8 mouse cellular contexts compared by ENCODE assay signal in genomic region chr11:20830686-20831505, GRCm38 (mm10). TPM values are rescaled to one million over a fixed set of nuclear protein-coding genes. Genes with fewer than 3 reads are reported as not detected.
A peak's percentile ranks its signal among the peaks of the same experiment; 100 is the strongest.
DNase-seq lines count a peak whose midpoint lies in the region; ATAC-seq lines count a peak whose summit lies in the region.

Gene Lgalsl, minus strand, starts transcription at chr11:20831056.

- peak within 1 kb of the TSS; percentile 94 for H3K27ac ChIP-seq in lung, embryonic 15.5 days

- peak; percentile 39 to 78 for ATAC-seq in hematopoietic stem cell, adult 5-6 weeks (replicated peaks in 1 of 2; ENCODE audit: insufficient read depth in 1 of 2, low FRiP score in 2 of 2, low TSS enrichment in 1 of 2, low read depth in 1 of 2, poor library complexity in 2 of 2, severe bottlenecking in 2 of 2)
- peak; percentile 85 for ATAC-seq in lung, embryonic 15.5 days (ENCODE audit: borderline replicate concordance, extremely low read depth, low FRiP score, low TSS enrichment)

- peak within 1 kb of the TSS; percentile 77 for H3K4me2 ChIP-seq in lung, embryonic 15.5 days

- H3K9ac ChIP-seq in lung, embryonic 15.5 days: peak within 1 kb of the TSS; percentile 94

- peaks cover 21% of the 10 kb centered on the region for H3K4me1 ChIP-seq in lung, embryonic 15.5 days

- H3K36me3 ChIP-seq in lung, embryonic 15.5 days: peaks cover 24% of the 10 kb centered on the region

- H3K9me3 ChIP-seq in lung, embryonic 15.5 days: no peaks in the 10 kb centered on the region

- H3K4me3 ChIP-seq in lung, embryonic 15.5 days: peak within 1 kb of the TSS; percentile 91

- WGBS in lung, embryonic 15.5 days: under 1% methylated on average over 100 of the region's 102 CpGs

- H3K27me3 ChIP-seq in lung, embryonic 15.5 days: no peaks in the 10 kb centered on the region

- DNase-seq in MN1 (ENCODE audit: low spot score): peak; percentile 73
- peak; percentile 87 for DNase-seq in cerebellum, adult 9-11 months
- peak; percentile 28 to 76 for DNase-seq in frontal cortex, adult 2 months (ENCODE audit: extremely low spot score in 1 of 2, low spot score in 1 of 2)
- DNase-seq in layer of hippocampus, adult 9-11 months: peak; percentile 56
- peak; percentile 47 for DNase-seq in ovary, adult 18-20 months (ENCODE audit: low spot score)
- DNase-seq in thymus, postnatal 0 days (ENCODE audit: low spot score): peak; percentile 52

RNA-seq across cellular contexts. Expression of gene Lgalsl, which starts in this region (rescaled TPM):
- 42.3 and 44.1 TPM in 2 replicates for polyA plus RNA-seq in frontal cortex, adult 2 months (2012; rRNA removed)
- 9.1 and 19.4 TPM in 2 replicates for total RNA-seq in hematopoietic stem cell, adult 5-6 weeks (2017)
- polyA plus RNA-seq in lung, embryonic 15.5 days (2015; fragmentation: Nextera tagmentation; extraction: Ambion mirVana): 52.3 and 54.4 TPM in 2 replicates
- 11.5 and 11.8 TPM in 2 replicates for polyA plus RNA-seq in thymus, postnatal 0 days (2015; fragmentation: Nextera tagmentation; extraction: Ambion mirVana)

Comparison
In these comparisons a context has a peak if more than half of its experiments do, and no peak if none do; other contexts are left out.
1. Peak in every context shown above with its lines: DNase-seq, ATAC-seq, H3K4me3 ChIP-seq and H3K27ac ChIP-seq.